Mouse (Mus musculus): Measurements from ENCODE around the gene Klf5.

Klf5 gene

DNA sequence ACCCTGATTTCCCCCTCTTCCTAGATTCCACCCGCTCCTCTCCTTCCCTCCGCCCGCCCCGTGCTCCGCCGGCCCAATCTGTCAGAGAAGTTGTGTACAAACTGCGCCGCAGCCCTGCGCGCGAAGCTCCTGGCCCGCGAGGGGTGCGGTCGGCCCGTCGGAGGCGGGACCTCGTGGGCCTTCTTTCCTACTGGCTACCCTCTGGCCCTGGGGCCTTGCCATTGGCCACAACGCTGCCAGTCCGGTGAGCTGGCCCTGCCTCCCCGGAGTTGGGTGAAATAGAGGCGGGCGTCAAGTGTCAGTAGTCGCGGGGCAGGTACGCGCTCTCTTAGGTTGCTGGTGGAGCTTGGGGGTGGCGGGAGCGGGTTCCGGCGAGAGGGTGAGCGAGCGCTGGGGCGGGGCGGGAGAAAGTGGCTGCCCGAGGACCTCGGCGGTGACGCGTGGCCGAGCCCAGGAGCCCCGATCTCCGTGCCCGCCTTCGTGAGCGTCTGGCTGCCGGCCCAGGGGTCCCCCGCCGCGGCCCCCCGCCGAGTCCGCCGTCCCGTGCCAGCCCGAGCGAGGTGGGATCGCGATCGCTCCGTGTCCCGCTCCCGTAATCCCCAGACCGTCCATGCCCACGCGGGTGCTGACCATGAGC lies at the start of gene Klf5:
Klf5 (plus strand) TSS at position 307 of the 637 bp plus-strand sequence.
- peak; percentile 78 for DNase-seq

DNA sequence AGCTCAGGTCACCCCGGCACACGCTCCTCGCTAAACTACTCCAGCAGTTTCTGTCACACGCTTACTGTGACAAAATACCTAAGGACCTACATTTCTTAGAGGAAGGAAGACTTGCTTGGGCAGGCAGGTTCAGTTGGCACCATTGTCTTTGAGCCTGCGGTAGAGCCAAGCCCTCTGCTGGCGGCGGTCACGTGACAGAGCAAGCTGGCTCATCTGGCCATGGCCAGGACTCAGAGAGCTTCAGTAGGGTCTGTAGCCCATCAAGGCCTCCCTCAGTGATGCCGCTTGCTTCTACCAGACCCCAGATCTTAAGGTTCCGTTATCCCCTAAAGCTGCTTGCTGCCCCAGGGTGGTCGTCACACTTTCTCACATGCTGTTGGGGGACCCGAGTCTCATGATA lies 36.5 kb upstream of the Klf5 start:
- DNase-seq = peak; percentile 9

DNA sequence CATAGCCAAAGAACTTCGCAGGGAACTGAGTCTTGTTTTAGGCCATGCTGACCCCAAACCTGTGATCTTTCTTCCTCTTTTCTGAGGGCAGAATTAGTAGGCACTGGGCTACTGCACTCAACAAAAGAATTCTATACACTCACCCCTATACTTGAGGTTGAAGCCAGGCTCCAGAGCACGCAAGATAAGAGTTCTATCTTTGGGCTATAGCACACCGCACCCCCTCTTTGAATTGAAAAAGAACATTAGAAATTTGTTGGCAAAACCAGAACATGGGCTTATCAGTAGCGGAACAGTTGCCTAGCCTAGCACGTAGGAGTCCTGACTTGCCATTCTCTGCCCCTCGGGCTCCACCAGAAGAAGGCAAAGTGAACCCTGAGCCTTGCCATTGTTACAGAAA lies 34.7 kb upstream of the Klf5 start:
- no peak for DNase-seq

DNA sequence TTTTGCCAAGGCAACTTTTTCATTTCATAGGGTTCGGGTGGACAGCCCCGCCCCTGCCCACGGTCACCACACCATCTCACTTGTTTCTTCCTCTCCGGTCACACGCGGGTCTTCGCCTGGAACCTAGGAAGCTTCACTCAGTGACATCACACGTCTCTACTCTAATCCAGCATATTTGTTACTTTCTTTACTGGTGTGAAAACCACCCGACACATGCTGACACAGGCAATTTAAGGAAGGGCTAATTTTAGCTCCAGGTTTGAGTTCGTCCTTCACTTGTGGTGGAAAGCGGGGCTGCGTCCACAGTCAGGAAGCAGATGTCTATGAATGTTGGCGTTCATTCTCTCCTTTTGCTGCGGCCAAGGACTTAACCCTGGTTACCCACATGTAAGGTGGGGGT lies 32.7 kb upstream of the Klf5 start:
- no peak for DNase-seq

DNA sequence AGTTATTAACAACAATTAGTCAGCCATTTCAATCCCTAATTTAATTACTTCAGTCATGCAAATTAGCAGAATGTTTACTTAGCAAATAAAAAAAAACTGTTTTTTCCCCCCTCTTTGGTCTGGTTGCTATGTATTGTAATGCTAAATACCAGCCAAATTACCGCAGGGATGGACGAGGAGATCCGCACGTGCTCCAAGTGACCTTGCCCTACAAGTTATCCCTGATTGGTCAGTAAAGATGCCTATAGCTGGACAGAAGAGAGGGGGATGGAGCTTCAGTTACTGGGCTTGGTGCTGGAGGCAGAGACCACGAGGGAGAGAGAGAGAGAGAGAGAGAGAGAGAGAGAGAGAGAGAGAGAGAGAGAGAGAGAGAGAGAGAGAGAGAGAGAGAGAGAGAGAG lies 31.7 kb upstream of the Klf5 start:
- no peak for DNase-seq

DNA sequence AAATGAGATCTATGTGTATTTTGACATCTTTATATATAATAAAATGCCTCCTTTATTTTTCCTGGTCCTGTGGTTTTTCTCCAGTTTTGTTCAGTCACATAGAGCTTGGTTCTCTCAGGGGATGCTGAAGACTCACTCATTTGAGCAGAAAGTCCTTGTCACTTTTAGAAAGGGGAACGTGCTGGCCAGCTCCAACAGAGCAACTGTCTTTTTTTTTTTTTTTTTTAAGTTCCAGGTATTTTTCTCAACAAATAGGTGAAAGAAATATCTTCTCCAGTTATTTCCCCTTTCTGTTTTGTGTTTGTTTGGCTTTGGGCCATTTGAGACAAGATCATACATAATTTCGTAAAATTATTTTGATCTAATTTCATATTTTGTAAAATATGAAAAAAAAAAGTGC lies 24.4 kb upstream of the Klf5 start:
- no peak for DNase-seq

DNA sequence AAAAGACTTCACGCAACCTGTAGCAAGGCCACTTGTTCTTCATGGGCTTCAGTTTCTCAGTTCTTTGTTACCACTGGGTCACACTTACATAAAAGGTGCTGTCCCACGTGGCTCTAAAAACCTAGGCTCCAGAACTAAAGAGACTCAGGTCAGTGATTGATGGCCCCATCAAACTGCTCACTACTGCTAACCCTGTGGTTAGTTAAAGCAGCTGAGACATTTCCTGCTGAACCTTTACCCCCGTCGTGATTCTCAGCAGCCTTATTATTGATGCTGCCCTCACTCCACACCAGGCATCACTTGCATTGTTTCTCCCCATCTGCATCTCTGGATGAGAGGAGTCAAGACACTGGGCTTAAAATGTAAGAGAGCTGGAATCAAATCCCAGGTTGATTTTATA lies 22.7 kb upstream of the Klf5 start:
- no peak for DNase-seq

DNA sequence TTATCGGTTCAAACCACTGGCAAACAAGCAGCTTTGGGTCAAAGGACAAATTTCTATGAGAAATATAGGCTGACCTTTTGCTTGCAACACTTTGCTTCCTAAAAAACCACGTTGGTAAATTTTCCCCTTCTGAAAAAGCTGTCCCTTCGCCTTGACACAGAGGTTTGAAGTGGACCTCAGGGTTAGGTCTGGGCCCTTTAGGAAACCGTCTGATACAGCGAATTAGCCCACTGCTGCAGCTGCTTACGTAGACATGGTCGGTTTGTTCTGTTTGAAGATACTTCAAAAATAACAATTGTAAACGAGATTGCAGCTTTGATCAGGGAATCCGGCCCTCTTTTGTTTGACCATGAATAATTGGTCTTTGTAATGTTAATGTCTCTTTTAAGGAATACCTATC lies 20.2 kb upstream of the Klf5 start:
- DNase-seq = no peak

DNA sequence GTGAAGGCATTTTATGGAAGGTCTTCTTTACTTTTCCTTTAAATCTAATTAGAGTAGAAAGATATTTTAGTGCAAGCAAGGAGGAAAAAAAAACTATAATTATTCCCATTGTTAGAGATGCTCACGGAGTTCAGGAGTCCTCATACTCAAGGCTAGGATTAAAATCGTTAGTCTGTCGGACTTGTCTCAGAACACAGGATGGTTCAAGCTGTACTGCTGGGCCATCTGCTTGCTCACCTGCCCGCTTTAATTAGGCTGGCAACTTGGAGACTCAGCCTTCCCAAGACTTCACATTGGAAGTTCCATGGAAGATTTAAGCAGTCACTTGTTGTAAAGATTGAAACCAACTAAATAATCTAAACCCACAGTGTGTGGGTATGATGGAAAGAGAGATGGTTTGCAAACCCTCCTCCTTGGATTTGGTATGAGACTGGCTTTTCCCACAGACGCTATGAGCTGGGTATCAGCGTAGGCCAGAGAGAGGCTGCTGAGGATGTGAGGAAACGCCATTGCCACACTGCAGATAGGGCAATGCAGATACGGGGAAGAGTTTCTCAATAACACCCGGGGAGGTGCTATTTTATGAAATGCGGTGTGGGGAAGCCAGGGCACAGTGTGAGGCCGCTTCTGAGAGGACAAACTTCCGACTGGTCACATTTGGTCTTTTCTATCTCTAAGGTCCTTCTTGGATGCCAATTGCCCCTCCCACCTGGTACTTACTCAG lies 19.6 kb upstream of the Klf5 start:
- DNase-seq = no peak

DNA sequence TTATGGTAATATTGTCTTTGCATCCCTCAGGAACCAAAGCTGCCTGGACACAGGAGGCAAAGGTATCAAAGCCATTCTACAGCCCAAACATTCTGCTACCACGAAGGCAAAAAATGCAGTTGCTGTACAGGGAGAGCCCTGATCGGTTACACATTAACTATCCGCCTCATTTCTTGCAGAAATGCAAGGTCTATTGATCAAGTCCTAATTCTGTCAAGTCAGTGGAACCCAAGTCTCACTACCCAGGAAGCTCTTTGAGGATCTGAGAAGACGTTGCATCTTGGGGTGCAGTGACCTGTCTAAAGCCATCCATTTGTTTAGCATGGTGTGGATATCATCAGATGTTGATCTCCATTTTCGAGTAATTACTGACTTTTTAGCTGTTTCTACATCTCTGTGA lies 18.1 kb upstream of the Klf5 start:
- DNase-seq = no peak

DNA sequence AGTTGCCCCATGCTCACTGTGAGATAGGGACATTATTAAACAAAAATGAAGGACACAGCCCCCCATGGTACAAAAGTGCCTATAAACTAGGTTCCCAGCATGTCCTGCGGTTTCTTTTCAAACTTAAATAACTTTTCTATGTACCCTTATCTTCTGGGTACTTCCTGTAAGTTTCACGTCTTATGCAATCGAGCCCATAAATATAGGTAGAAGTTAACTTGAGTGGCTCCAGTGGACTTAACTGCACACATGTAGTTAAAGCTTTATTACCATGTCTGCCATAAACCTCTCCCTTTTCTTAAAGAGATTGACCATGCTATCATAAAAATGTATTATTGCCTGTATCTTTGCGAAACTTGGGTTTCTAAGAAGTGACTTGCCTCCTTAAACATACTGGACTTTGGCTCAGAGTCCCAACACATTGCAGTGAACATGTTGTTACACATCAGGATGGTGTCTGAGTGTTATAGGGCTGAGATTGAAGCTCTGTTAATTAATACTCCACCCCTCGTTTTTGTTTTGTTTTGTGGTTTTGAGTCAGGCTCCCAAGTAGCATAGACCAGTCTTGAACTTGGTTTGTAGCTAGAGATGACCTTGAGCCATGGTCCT lies 17.6 kb upstream of the Klf5 start:
- no peak for DNase-seq

DNA sequence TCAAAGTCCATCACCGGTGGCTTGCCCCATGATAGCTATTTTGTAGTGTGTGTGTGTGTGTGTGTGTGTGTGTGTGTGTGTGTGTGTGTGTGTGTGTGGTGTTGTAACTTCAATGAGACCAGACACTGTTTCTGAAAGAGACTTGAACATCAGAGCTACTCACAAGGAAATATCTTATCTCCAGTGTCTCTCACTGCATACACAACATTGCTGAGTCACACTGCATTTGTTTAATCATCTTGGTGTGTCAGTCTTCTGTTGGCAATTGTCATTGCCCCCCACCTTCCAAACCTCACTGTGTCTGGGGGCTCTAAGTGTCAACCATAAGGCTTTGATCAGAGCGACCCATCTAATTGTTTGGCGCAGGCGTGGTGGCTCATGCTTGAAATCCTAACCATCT lies 13.0 kb upstream of the Klf5 start:
- DNase-seq = no peak

DNA sequence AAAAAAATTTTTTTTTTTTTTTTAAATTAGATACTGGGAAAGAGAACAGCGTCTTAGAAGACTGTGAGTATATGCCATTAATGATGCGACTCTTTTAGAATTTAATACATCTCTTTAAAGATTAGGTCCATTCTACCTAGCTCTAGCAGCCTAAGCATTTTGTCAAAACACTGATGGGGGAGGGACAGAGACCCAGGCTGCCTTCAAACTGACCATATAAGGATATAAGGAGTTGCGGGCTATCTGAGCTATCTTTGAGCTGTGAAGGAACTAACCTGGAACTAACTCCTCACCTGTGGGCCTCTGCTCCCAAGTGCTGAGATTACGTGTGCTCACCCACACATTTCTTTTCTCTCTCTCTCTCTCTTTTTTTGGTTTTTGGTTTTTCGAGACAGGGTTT lies 6.3 kb upstream of the Klf5 start:
- no peak for DNase-seq

DNA sequence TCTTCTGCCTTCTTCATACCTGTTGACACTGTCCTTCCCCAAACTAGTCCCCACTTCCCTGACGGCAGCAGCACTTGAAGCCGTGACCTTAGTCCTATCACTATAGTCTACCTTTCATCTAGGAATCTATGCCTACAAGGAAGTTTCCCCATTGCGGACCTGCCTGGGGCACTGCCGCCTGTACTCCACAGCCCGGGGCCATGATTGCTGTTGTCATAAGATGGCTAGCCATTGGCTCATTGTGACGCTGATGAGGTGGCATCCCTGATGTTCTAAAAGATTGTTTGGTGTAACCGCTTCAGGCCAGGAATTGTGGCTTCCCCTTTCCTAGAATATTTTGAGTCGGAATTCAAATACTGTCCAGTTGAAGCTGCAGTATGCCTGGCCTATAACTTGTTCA lies 4.1 kb upstream of the Klf5 start:
- no peak for DNase-seq

DNA sequence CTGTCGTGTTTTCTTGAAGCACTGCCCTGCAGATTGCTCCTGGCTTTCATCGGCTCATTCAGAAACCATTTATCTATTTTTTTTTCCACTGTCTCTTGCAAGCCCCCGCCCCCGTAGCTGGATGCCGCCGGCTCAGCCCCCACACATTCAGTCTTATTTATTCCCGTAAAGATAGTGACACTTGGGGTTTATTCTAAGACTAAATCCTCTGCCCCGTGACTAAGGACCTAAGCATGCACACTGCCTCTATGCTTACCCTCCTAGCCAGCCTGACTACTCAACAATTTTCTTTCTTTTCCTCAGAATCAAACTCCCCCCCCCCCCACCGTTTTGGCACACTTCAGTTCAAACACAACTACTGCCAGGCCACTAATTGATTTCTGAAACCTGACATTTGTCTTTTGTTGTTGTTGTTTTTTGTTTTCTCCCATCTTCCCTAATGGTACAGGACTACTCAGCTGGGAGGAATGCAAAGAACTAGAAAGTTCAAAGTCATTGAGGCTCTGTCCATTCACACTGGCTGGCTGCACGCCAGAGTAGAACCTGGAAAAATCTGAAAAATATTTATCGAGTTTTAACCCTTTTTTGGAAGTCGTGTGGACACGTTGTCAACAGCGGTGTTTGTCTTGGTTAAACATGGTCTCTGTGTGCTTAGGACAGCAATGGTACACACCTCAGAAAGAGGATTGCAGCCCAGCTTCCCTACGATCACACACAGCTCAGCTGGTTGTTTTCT lies 2.7 kb upstream of the Klf5 start:
- no peak for DNase-seq

DNA sequence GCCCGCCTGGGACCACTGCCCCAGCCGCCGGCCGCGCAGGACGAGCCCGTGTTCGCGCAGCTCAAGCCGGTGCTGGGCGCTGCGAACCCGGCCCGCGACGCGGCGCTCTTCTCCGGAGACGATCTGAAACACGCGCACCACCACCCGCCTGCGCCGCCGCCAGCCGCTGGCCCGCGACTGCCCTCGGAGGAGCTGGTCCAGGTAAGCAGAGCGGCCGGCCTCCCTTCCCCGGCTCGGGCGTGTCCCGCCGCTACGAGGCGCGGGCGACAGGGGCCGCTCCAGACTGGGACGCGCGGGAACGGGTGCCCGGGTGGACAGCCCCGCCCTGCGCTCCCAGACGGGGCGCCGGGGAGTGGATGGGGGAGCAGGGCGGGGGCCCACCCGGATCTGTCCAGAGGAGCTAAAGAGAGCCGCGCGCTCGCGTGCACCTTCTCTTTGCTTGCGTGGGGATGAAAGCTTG lies 561 bp downstream of the Klf5 start:
- DNase-seq = peak; percentile 49

DNA sequence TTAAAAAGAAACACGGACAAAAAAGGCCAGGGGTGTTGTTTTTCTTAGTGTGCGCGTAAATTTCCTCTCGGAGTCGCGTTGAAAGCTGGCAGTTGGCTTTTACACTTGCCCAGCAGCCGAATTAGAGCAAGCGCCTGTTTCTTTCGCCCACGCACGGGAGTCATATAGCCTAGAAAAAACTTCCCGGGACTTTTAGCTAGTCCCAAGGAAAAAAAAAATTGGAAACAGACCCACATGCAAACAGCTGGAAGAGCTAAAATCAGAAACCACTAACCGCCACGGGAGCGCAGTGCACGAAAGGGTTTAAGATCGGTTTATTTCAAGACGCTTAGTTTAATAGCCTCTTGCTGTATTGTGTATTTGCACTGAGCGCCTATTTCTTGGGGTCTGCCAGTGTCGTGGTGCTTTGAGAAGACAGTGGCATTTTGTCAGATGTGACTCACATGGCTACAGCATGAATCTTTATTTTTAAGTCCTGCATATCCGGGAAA lies 1.3 kb downstream of the Klf5 start:
- DNase-seq = no peak

DNA sequence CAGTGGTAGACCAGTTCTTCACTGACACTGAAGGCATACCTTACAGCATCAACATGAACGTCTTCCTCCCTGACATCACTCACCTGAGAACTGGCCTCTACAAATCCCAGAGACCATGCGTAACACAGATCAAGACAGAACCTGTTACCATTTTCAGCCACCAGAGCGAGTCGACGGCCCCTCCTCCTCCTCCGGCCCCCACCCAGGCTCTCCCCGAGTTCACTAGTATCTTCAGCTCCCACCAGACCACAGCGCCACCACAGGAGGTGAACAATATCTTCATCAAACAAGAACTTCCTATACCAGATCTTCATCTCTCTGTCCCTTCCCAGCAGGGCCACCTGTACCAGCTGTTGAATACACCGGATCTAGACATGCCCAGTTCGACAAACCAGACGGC lies 3.0 kb downstream of the Klf5 start:
- DNase-seq = peak; percentile 23

DNA sequence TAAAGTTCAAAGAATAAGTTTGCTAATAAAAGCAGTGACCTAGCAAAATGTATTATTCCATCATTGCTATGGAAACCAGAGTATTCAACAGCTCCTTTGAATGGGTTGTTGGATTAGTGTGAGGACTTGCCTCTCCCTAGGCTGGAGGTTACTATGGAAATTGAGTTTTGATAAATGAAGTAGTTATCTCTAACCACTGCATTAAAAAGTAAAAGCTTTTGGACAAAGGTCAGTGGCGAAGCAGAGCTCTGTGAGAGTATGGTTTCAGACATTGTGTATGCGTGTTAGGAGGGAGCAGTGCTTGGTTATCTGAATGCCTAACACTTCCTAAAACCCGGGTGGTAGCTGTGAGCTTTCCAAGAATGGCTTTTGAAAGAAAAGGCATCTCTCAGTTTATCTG lies 5.9 kb downstream of the Klf5 start:
- DNase-seq = no peak

DNA sequence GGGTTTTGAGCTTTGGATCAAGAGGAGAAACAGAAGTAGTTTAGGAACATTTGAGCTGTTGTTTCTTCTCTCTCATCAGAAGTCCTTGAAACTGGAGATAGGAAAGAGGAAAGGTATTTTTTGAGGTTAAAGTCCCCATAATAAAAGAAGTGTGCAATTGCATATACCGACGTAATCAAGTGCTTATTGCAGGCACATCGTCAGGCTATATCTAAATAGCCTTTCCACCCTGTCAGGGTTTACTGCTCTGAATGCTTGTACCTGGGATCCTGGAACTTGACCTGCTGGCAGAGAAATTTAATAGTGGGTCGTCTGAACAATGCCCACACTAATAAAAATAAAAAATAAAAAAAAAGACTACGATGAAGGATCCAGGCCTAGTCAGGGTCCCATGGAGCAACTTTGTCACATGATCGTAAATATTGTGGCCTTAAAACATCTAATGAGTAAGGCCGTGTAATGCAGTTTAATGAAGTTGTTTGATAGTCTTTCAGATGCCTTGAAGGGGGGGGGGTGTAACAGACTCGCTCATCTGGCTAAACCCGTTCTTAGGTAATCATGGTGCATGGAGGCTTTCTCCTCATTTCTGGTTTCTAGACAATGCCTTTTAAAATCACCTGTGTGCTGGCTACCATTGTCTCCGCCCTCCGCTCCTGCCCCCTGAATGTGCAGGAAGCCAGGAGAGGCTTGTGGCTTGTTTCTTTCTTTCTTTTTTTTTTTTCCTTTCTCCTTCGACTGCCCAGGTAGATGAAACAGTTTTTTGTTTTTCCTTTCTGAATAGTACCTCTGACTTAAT lies 6.7 kb downstream of the Klf5 start:
- no peak for DNase-seq

DNA sequence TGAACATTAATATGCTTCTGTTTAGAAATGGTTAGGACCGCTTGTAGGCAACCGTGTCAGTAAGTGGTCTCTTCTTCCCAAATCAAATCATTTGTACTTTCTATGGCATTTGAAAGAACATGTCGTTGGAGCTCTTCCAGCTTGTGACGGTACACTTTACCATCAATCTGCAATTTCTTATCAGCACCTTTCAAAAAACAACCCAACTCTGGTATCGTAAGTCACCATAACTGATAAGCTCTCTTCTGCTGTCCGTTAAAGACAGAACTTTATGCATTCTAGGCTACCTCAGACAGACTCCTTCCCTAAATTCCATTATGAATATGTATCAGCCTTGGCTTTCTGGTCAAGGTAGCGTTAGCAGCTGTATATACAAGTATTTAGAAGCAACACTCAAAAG lies 7.9 kb downstream of the Klf5 start:
- no peak for DNase-seq

DNA sequence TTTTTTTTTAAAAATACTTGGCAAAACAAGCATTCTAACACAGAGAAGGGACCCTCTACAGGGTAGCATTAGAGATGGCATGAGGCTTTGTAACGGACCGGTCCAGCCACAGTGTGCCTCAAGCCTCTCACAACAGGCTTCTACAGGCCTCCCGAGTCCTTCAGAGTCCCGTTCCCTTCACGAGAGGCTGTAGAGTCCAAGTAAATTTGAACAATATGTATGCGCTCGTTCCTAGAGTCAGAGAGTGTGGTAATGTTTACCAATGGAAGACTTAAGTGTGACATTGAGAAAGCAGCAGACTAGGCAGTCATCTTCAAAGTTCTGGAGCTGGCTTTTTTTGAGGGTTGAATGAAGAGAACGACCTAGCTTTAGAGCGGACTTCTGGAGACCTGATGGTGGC lies 11.1 kb downstream of the Klf5 start:
- no peak for DNase-seq

DNA sequence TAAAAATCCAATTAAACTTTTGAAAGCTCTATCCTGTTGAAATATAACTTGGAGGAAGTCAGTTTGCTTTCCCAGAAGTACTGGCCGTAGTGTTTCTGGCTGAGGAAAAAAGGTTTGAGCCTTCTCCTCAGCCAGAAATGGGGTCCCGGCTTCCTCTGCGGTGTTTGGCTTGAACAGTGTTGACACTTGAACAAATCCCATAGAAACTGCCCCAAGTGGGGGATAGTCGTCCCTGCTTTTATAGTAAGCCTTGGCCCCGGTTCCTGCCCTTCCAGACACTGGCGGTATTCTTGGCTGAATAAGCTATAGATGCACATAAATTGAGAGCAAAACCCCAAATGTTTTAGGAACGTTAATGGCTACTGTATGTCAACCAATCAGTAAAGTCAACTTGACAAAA lies 11.9 kb downstream of the Klf5 start:
- no peak for DNase-seq

Data from thymus, postnatal 4 days (tissue).